Mouse (Mus musculus) hindbrain, postnatal 0 days (tissue): ENCODE data around the gene Gadd45b. TPM values are rescaled to one million over a fixed set of nuclear protein-coding genes. Genes with fewer than 3 reads are reported as not detected.

Experiments used
- ATAC-seq: fragments of 200-750 bp; cut with Nextera tagmentation; 2 replicates; pipeline ENCODE4 v1.8.0; 2017; ENCODE audit warnings: mild to moderate bottlenecking, moderate TSS enrichment, moderate library complexity
- DNase-seq: peaks from one replicate; pipeline ENCODE4 v3.0.0-alpha.2; 2015; ENCODE audit warnings: low spot score
- H3K27ac ChIP-seq: fragments of 300-500 bp; sonication (generic); 2 replicates; pipeline ENCODE4 v1.5.1; 2014; ENCODE audit warnings: mild to moderate bottlenecking
- H3K27me3 ChIP-seq: fragments of 300-500 bp; sonication (generic); 2 replicates; pipeline ENCODE4 v1.6.1; 2014; ENCODE audit warnings: low read length, mixed read lengths; ENCODE audit not compliant: insufficient read depth
- H3K36me3 ChIP-seq: fragments of 300-500 bp; sonication (generic); 2 replicates; pipeline ENCODE4 v1.6.1; 2014; ENCODE audit warnings: low read length, mixed read lengths; ENCODE audit not compliant: insufficient read depth
- H3K4me1 ChIP-seq: fragments of 300-500 bp; sonication (generic); 2 replicates; pipeline ENCODE4 v1.6.1; 2014; ENCODE audit warnings: antibody characterized with exemption, low read length, mixed read lengths; ENCODE audit not compliant: insufficient read depth
- H3K4me2 ChIP-seq: fragments of 300-500 bp; sonication (generic); 2 replicates; pipeline ENCODE4 v1.6.1; 2014; ENCODE audit warnings: low read depth, mild to moderate bottlenecking, low read length, moderate library complexity, mixed read lengths
- H3K4me3 ChIP-seq: fragments of 300-500 bp; sonication (generic); 2 replicates; pipeline ENCODE4 v1.5.1; 2014; ENCODE audit warnings: low read length
- H3K9ac ChIP-seq: fragments of 300-500 bp; sonication (generic); replicated peaks from 2 replicates; pipeline ENCODE4 v1.6.1; 2014; ENCODE audit warnings: mild to moderate bottlenecking, low read length, moderate library complexity, mixed read lengths
- H3K9me3 ChIP-seq: fragments of 300-500 bp; sonication (generic); 2 replicates; pipeline ENCODE4 v1.6.1; 2016; ENCODE audit warnings: low read length, mixed read lengths
- CTCF ChIP-seq: IDR thresholded peaks from 2 replicates; pipeline ENCODE4 v1.5.1; 2016; ENCODE audit warnings: antibody characterized with exemption, control low read depth, low read depth
- WGBS: fragments of 180-500 bp; shearing (Covaris S2); extraction: QIAGEN DNeasy Blood & Tissue Kit; methylation state at CpG from one replicate; pipeline ENCODE4 v1.1.7; 2014; 5-methylcytosine and 5-hydroxymethylcytosine counted together
- polyA plus RNA-seq: library from polyadenylated mRNA; unstranded; fragments of >200 nt; fragmentation: Nextera tagmentation; extraction: Ambion mirVana; gene quantifications from 2 replicates; pipeline ENCODE4 v1.2.1, GENCODE M21; 2015
- total RNA-seq: library from RNA; depleted of rRNA; stranded (reverse); fragments of >200 nt; gene quantifications from 2 replicates; pipeline ENCODE4 v1.2.3, GENCODE M21; 2014; rRNA removed

Gadd45b gene
- total and polyA plus RNA-seq, 2 experiments from 2014 or later, result 8.2 to 8.6 TPM

- WGBS, result 72% methylated on average over 1 of the region's 1 CpGs
- Histone ChIP-seq H3K9ac (no peak overlapping the region), H3K9me3 (no peaks in the 10 kb centered on the region), H3K27ac (no peak overlapping the region), H3K4me2 (no peak overlapping the region), H3K36me3 (no peaks in the 10 kb centered on the region), H3K4me3 (no peak overlapping the region), H3K27me3 (no peaks in the 10 kb centered on the region), H3K4me1 (peaks cover 11% of the 10 kb centered on the region)
- ATAC-seq, result no peak
- no peak for DNase-seq
- TF ChIP-seq CTCF, result no peak
These were observed 43.8 kb downstream of the Gadd45b start for GRCm38 (mm10) chr10:80973722-80974121.

- H3K27ac ChIP-seq, result no peak overlapping the region
- no peak for DNase-seq
- H3K27me3 ChIP-seq, result no peaks in the 10 kb centered on the region
These were observed 45.6 kb downstream of the Gadd45b start for GRCm38 (mm10) chr10:80975478-80975877.

GRCm38 (mm10) chr10:80981564-80982112 is 51.8 kb downstream of the Gadd45b start:
- H3K4me2 ChIP-seq, result no peak overlapping the region
- no peak overlapping the region for H3K9ac ChIP-seq
- H3K27me3 ChIP-seq, result no peaks in the 10 kb centered on the region
- H3K4me1 ChIP-seq, result no peaks in the 10 kb centered on the region
- H3K9me3 ChIP-seq, result no peaks in the 10 kb centered on the region
- no peak overlapping the region for H3K4me3 ChIP-seq
- TF ChIP-seq CTCF, result no peak
- no peak for ATAC-seq
- no peak for DNase-seq
- no peaks in the 10 kb centered on the region for H3K36me3 ChIP-seq
- H3K27ac ChIP-seq, result no peak overlapping the region
- 50% methylated on average over 7 of the region's 7 CpGs for WGBS

More at GRCm38 (mm10) chr10:80975478-80975877, 45.6 kb downstream of the Gadd45b start:
- Histone ChIP-seq H3K36me3 (no peaks in the 10 kb centered on the region), H3K4me2 (no peak overlapping the region), H3K9me3 (no peaks in the 10 kb centered on the region), H3K4me1 (peaks cover 11% of the 10 kb centered on the region), H3K4me3 (no peak overlapping the region), H3K9ac (no peak overlapping the region)
- no peak for TF ChIP-seq CTCF
- 87% methylated on average over 11 of the region's 11 CpGs for WGBS
- ATAC-seq, result no peak

Other genes with a start within 250 kb of the Gadd45b start
- 68.3 and 76.4 TPM in 2 replicates for gene Mob3a, start 228.1 kb upstream of the Gadd45b start, total RNA-seq
- gene Mob3a, start 228.1 kb upstream of the Gadd45b start, polyA plus RNA-seq, result 37.2 and 38.8 TPM in 2 replicates
- 31.1 and 31.6 TPM in 2 replicates for gene Izumo4, start 227.9 kb upstream of the Gadd45b start, total RNA-seq
- gene Izumo4, start 227.9 kb upstream of the Gadd45b start, polyA plus RNA-seq, result 46.7 and 52.2 TPM in 2 replicates
- gene Ap3d1, start 187.8 kb upstream of the Gadd45b start, total RNA-seq, result 195 and 201 TPM in 2 replicates
- gene Ap3d1, start 187.8 kb upstream of the Gadd45b start, polyA plus RNA-seq, result 99.2 and 99.7 TPM in 2 replicates
- gene Dot1l, start 174.9 kb upstream of the Gadd45b start, total RNA-seq, result 27.2 and 27.7 TPM in 2 replicates
- 10.3 and 12.6 TPM in 2 replicates for gene Dot1l, start 174.9 kb upstream of the Gadd45b start, polyA plus RNA-seq
- gene Sf3a2, start 131.9 kb upstream of the Gadd45b start, total RNA-seq, result 14.2 and 22.0 TPM in 2 replicates
- 48.7 and 53.2 TPM in 2 replicates for gene Sf3a2, start 131.9 kb upstream of the Gadd45b start, polyA plus RNA-seq
- gene Plekhj1, start 131.4 kb upstream of the Gadd45b start, total RNA-seq, result 74.4 and 82.3 TPM in 2 replicates
- gene Plekhj1, start 131.4 kb upstream of the Gadd45b start, polyA plus RNA-seq, result 99.4 and 103 TPM in 2 replicates
- 0.47 and 2.6 TPM in 2 replicates for gene Amh, start 124.8 kb upstream of the Gadd45b start, total RNA-seq
- 0.24 TPM in 1 of 2 replicates, not detected in the other for gene Amh, start 124.8 kb upstream of the Gadd45b start, polyA plus RNA-seq
- gene Jsrp1, start 116.6 kb upstream of the Gadd45b start, total RNA-seq, result 0.22 TPM in 1 of 2 replicates, not detected in the other
- 1.4 and 1.6 TPM in 2 replicates for gene Jsrp1, start 116.6 kb upstream of the Gadd45b start, polyA plus RNA-seq
- gene Oaz1, start 103.4 kb upstream of the Gadd45b start, total RNA-seq, result 1,128 and 1,180 TPM in 2 replicates
- 1,097 and 1,185 TPM in 2 replicates for gene Oaz1, start 103.4 kb upstream of the Gadd45b start, polyA plus RNA-seq
- 66.9 and 70.3 TPM in 2 replicates for gene Lingo3, start 86.0 kb upstream of the Gadd45b start, total RNA-seq
- gene Lingo3, start 86.0 kb upstream of the Gadd45b start, polyA plus RNA-seq, result 26.6 and 28.0 TPM in 2 replicates
- 165 and 189 TPM in 2 replicates for gene Lsm7, start 74.9 kb upstream of the Gadd45b start, total RNA-seq
- 279 and 295 TPM in 2 replicates for gene Lsm7, start 74.9 kb upstream of the Gadd45b start, polyA plus RNA-seq
- 161 and 174 TPM in 2 replicates for gene Sppl2b, start 74.8 kb upstream of the Gadd45b start, total RNA-seq
- 76.0 and 76.2 TPM in 2 replicates for gene Sppl2b, start 74.8 kb upstream of the Gadd45b start, polyA plus RNA-seq
- gene Tmprss9, start 58.2 kb upstream of the Gadd45b start, total RNA-seq, result 0.04 and 0.10 TPM in 2 replicates
- gene Tmprss9, start 58.2 kb upstream of the Gadd45b start, polyA plus RNA-seq, result 0.14 and 0.26 TPM in 2 replicates
- gene Timm13, start 29.1 kb upstream of the Gadd45b start, total RNA-seq, result 150 and 155 TPM in 2 replicates
- gene Timm13, start 29.1 kb upstream of the Gadd45b start, polyA plus RNA-seq, result 366 and 369 TPM in 2 replicates
- gene Lmnb2, start 11.8 kb upstream of the Gadd45b start, total RNA-seq, result 42.3 and 43.2 TPM in 2 replicates
- 24.8 and 25.6 TPM in 2 replicates for gene Lmnb2, start 11.8 kb upstream of the Gadd45b start, polyA plus RNA-seq
- gene Gng7, start 84.9 kb downstream of the Gadd45b start, total RNA-seq, result 26.2 and 27.2 TPM in 2 replicates
- gene Gng7, start 84.9 kb downstream of the Gadd45b start, polyA plus RNA-seq, result 18.9 and 22.1 TPM in 2 replicates
- gene Diras1, start 95.6 kb downstream of the Gadd45b start, total RNA-seq, result 82.0 and 106 TPM in 2 replicates
- 69.0 and 78.7 TPM in 2 replicates for gene Diras1, start 95.6 kb downstream of the Gadd45b start, polyA plus RNA-seq
- gene Slc39a3, start 107.4 kb downstream of the Gadd45b start, total RNA-seq, result 118 and 126 TPM in 2 replicates
- gene Slc39a3, start 107.4 kb downstream of the Gadd45b start, polyA plus RNA-seq, result 40.6 and 41.9 TPM in 2 replicates
- gene Sgta, start 130.1 kb downstream of the Gadd45b start, total RNA-seq, result 264 and 279 TPM in 2 replicates
- 275 and 290 TPM in 2 replicates for gene Sgta, start 130.1 kb downstream of the Gadd45b start, polyA plus RNA-seq
- gene Thop1, start 140.0 kb downstream of the Gadd45b start, total RNA-seq, result 73.5 and 79.1 TPM in 2 replicates
- gene Thop1, start 140.0 kb downstream of the Gadd45b start, polyA plus RNA-seq, result 36.4 and 36.9 TPM in 2 replicates
- gene Creb3l3, start 168.8 kb downstream of the Gadd45b start, total RNA-seq, result 0.61 and 1.0 TPM in 2 replicates
- 0.59 and 0.71 TPM in 2 replicates for gene Creb3l3, start 168.8 kb downstream of the Gadd45b start, polyA plus RNA-seq
- 297 and 309 TPM in 2 replicates for gene Map2k2, start 175.8 kb downstream of the Gadd45b start, total RNA-seq
- 196 and 204 TPM in 2 replicates for gene Map2k2, start 175.8 kb downstream of the Gadd45b start, polyA plus RNA-seq
- 37.3 and 38.4 TPM in 2 replicates for gene Zbtb7a, start 205.1 kb downstream of the Gadd45b start, total RNA-seq
- gene Zbtb7a, start 205.1 kb downstream of the Gadd45b start, polyA plus RNA-seq, result 22.0 and 22.3 TPM in 2 replicates
- gene Pias4, start 237.8 kb downstream of the Gadd45b start, total RNA-seq, result 33.9 and 46.4 TPM in 2 replicates
- 32.0 and 33.7 TPM in 2 replicates for gene Pias4, start 237.8 kb downstream of the Gadd45b start, polyA plus RNA-seq
- 2,095 and 2,196 TPM in 2 replicates for gene Eef2, start 246.6 kb downstream of the Gadd45b start, total RNA-seq
- gene Eef2, start 246.6 kb downstream of the Gadd45b start, polyA plus RNA-seq, result 422 and 434 TPM in 2 replicates